Mouse (Mus musculus) cerebellum, postnatal 25 days (tissue): Measurements from ENCODE around the gene Ptafr.
"Not testable (repeated sequence)": the region's sequence is repeated elsewhere in the genome, so short reads cannot be mapped to it uniquely, and the experiment has no call there.

Experiments
- DNase-seq, 2 experiments: peaks; one replicate each; pipeline ENCODE4 v3.0.0; 2021; ENCODE audit warnings: mixed read lengths in 2 of 2

Ptafr gene

GRCm38 (mm10) chr4:132563965-132564364, at the start of gene Ptafr:
TSS of gene Ptafr (plus strand) at chr4:132564067.
- no peak for DNase-seq

GRCm38 (mm10) chr4:132514555-132515135, 49.2 kb upstream of the Ptafr start:
- peak; percentile 90 to 91 for DNase-seq

- peak; percentile 80 to 90 for DNase-seq
Observed at GRCm38 (mm10) chr4:132515369-132516155, 48.3 kb upstream of the Ptafr start.

GRCm38 (mm10) chr4:132518066-132518465, 45.8 kb upstream of the Ptafr start:
- DNase-seq, result no peak

GRCm38 (mm10) chr4:132519188-132519587, 44.7 kb upstream of the Ptafr start:
- no peak for DNase-seq

GRCm38 (mm10) chr4:132524321-132524741, 39.5 kb upstream of the Ptafr start:
- no peak for DNase-seq

- no peak for DNase-seq
Observed at GRCm38 (mm10) chr4:132524808-132525207, 39.1 kb upstream of the Ptafr start.

GRCm38 (mm10) chr4:132526678-132527077, 37.2 kb upstream of the Ptafr start:
- no peak for DNase-seq

- no peak for DNase-seq
Observed at GRCm38 (mm10) chr4:132527917-132528522, 35.8 kb upstream of the Ptafr start.

- DNase-seq, result no peak
Observed at GRCm38 (mm10) chr4:132529344-132529743, 34.5 kb upstream of the Ptafr start.

- no peak for DNase-seq
Observed at GRCm38 (mm10) chr4:132530033-132530804, 33.6 kb upstream of the Ptafr start.

GRCm38 (mm10) chr4:132532496-132532895, 31.4 kb upstream of the Ptafr start:
- no peak for DNase-seq

GRCm38 (mm10) chr4:132532981-132533916, 30.6 kb upstream of the Ptafr start, which contains the start of gene Atpif1:
TSS of gene Atpif1 (minus strand) at chr4:132533659.
- DNase-seq, result peak; percentile 90 to 96

- DNase-seq, result peak; percentile 96 to 98
Observed at GRCm38 (mm10) chr4:132535406-132536121, 28.3 kb upstream of the Ptafr start, which contains the start of gene Dnajc8. TSS of gene Dnajc8 (plus strand) at chr4:132535550.

GRCm38 (mm10) chr4:132539481-132539880, 24.4 kb upstream of the Ptafr start:
- DNase-seq, result no peak

GRCm38 (mm10) chr4:132541413-132541812, 22.5 kb upstream of the Ptafr start:
- DNase-seq, result no peak

- no peak for DNase-seq
Observed at GRCm38 (mm10) chr4:132542724-132543123, 21.1 kb upstream of the Ptafr start.

GRCm38 (mm10) chr4:132545851-132546250, 18.0 kb upstream of the Ptafr start:
- peak; percentile 60 to 80 for DNase-seq

- DNase-seq, result no peak
Observed at GRCm38 (mm10) chr4:132554221-132554620, 9.6 kb upstream of the Ptafr start.

GRCm38 (mm10) chr4:132554653-132555052, 9.2 kb upstream of the Ptafr start:
- no peak for DNase-seq

- not testable (repeated sequence) for DNase-seq
Observed at GRCm38 (mm10) chr4:132555550-132555949, 8.3 kb upstream of the Ptafr start.
